Mouse (Mus musculus) liver, embryonic 16.5 days (tissue): ENCODE results near the gene Gdf7. TPM values are rescaled to one million over a fixed set of nuclear protein-coding genes. Genes with fewer than 3 reads are reported as not detected.
A peak's percentile ranks its signal among the peaks of the same experiment; 100 is the strongest.

Source experiments
- ATAC-seq: fragments of 200-750 bp; cut with Nextera tagmentation; 2 replicates; pipeline ENCODE4 v1.8.0; 2017; ENCODE audit warnings: low read depth, mild to moderate bottlenecking, moderate number of reproducible peaks, moderate library complexity
- H3K27ac ChIP-seq: fragments of 300-500 bp; sonication (generic); 2 replicates; pipeline ENCODE4 v1.5.1; 2014; ENCODE audit warnings: mild to moderate bottlenecking, low read length
- H3K27me3 ChIP-seq: fragments of 300-500 bp; sonication (generic); 2 replicates; pipeline ENCODE4 v1.6.1; 2014; ENCODE audit warnings: low read depth, low read length, mixed read lengths; ENCODE audit not compliant: control insufficient read depth, insufficient read depth
- H3K36me3 ChIP-seq: fragments of 300-500 bp; sonication (generic); 2 replicates; pipeline ENCODE4 v1.6.1; 2014; ENCODE audit warnings: mild to moderate bottlenecking; ENCODE audit not compliant: control insufficient read depth, insufficient read depth
- H3K4me1 ChIP-seq: fragments of 300-500 bp; sonication (generic); 2 replicates; pipeline ENCODE4 v1.6.1; 2014; ENCODE audit warnings: low read depth, low read length, mixed read lengths; ENCODE audit not compliant: control insufficient read depth
- H3K4me2 ChIP-seq: fragments of 300-500 bp; sonication (generic); 2 replicates; pipeline ENCODE4 v1.6.1; 2014; ENCODE audit warnings: low read depth, low read length, mixed read lengths
- H3K4me3 ChIP-seq: fragments of 300-500 bp; sonication (generic); 2 replicates; pipeline ENCODE4 v1.5.1; 2014; ENCODE audit warnings: low read depth, mild to moderate bottlenecking, low read length
- H3K9ac ChIP-seq: fragments of 300-500 bp; sonication (generic); 2 replicates; pipeline ENCODE4 v1.6.1; 2014; ENCODE audit warnings: low read depth, low read length
- H3K9me3 ChIP-seq: fragments of 300-500 bp; sonication (generic); replicated peaks from 2 replicates; pipeline ENCODE4 v1.6.1; 2016; ENCODE audit warnings: low read length; ENCODE audit not compliant: control insufficient read depth
- WGBS: fragments of 180-500 bp; shearing (Covaris S2); extraction: QIAGEN DNeasy Blood & Tissue Kit; methylation state at CpG from one replicate; pipeline ENCODE4 v1.1.7; 2014; ENCODE audit not compliant: insufficient replicate concordance; 5-methylcytosine and 5-hydroxymethylcytosine counted together
- polyA plus RNA-seq: library from polyadenylated mRNA; unstranded; fragments of >200 nt; fragmentation: Nextera tagmentation; extraction: Ambion mirVana; gene quantifications from 2 replicates; pipeline ENCODE4 v1.2.1, GENCODE M21; 2015

The Gdf7 gene
- polyA plus RNA-seq, 1 experiment from 2014 or later = not detected

DNA sequence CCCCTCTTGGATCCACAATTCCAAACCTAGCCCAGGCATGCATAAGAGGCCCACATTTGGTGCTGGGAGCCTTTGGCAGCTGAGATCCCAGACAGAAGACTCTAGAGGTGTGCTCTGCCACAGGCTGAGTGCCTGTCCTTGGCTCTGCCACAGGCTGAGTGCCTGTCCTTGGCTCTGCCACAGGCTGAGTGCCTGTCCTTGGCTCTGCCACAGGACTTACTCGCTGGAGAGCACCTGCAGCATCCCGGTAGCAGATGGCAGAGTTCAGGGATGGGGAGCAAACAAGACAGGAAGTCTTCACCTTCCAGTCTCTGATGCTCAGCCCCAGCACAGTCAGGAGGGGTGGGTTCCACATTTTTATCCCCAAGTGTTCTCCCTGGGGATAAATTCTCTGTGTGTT is 3.5 kb upstream of the Gdf7 start:
- Histone ChIP-seq H3K27me3 (peaks cover 54% of the 10 kb centered on the region), H3K4me3 (no peak overlapping the region), H3K9ac (no peak overlapping the region), H3K9me3 (no peaks in the 10 kb centered on the region), H3K27ac (no peak overlapping the region), H3K4me2 (no peak overlapping the region), H3K4me1 (no peaks in the 10 kb centered on the region), H3K36me3 (no peaks in the 10 kb centered on the region)
- WGBS = 26% methylated on average over 2 of the region's 2 CpGs
- ATAC-seq = no peak

DNA sequence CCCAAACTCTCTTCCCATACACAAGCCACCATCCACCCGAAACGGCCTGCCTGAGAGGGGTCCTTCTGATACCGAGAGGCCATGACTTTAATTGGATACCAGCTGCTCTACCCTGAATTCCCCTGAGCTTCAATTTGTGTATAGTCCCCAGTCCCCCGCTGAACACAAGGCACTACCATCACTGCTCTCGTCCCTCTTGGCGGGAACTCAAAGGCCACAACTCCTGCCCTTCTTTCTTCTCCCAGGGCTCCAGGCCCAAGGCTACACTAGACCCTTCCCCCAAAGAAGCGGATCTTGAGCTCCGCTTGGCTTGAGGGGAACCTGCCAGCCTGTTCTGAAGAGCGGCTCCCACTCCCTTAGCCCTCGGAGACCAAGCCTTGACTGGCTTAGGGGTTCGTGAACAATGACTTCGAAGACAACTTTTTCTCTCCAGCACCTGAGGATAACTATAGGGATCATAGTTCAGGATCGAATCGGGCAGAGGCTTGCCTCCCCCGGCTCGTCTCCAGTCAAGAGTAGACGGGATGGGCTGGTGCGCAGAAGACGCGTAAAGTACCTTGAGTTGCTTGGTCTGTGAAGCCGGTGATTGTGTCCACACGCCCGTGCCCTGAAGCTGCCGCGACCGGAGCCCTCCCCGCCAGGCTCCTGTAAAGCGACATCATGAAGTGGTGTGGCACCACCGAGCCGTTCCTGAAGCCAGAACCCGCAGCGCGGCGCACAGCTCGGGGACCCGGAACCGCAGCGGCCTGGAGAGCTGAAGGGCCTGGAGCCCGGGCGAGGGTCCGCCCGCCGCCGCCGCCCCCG is 541 bp downstream of the Gdf7 start:
- H3K9ac ChIP-seq = no peak overlapping the region
- no peaks in the 10 kb centered on the region for H3K9me3 ChIP-seq
- 6% methylated on average over 43 of the region's 46 CpGs for WGBS

DNA sequence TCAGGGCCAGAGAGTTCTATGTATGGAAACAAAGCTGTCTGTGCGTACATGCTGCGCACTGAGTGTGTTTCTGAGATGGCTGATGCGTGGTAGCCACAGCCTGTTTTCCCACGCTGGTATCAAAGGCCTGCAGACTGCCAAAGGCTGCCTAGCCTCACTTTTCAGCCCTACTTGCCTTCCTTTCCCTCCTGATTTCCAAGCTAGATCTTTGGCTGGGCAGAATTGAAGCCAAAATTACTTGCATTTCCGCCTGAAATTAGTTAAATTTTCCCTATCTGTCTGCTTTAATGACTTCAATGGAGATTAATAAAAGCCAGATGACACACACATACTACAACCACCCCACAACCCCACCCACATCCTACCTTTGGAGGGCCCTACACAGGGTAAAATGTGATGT is 1.2 kb downstream of the Gdf7 start:
- Histone ChIP-seq H3K27me3 (peaks cover 87% of the 10 kb centered on the region), H3K27ac (no peak overlapping the region), H3K4me2 (no peak overlapping the region), H3K4me1 (no peaks in the 10 kb centered on the region), H3K9me3 (no peaks in the 10 kb centered on the region), H3K9ac (no peak overlapping the region), H3K36me3 (no peaks in the 10 kb centered on the region), H3K4me3 (no peak overlapping the region)
- no peak for ATAC-seq
- WGBS = 31% methylated on average over 5 of the region's 5 CpGs

More for the DNA sequence above, 541 bp downstream of the Gdf7 start:
- H3K27ac ChIP-seq = no peak overlapping the region
- peak overlapping the region; percentile 36 for H3K4me3 ChIP-seq
- ATAC-seq = no peak
- peak overlapping the region; percentile 40 for H3K4me2 ChIP-seq
- no peaks in the 10 kb centered on the region for H3K4me1 ChIP-seq
- no peaks in the 10 kb centered on the region for H3K36me3 ChIP-seq
- H3K27me3 ChIP-seq = peaks cover 88% of the 10 kb centered on the region

DNA sequence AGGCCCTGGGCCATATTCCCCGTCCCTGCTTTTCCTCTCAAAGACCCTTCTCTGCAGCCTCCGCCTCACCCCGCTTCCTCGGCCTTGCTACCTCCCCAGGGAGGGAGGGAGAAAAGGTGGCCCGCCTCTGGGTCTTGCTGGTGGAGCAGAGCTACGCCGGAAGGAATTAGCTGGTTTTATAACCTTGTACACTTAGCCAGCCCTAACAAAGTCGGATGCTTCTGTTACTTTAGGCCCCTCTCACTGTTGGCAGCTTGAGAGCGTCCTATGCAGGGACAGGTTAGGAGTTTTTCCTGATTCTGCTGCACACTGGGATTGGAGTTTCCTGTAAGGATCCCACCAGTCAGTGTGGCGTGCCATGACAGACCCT is 1.7 kb downstream of the Gdf7 start:
- peaks cover 84% of the 10 kb centered on the region for H3K27me3 ChIP-seq
- 24% methylated on average over 10 of the region's 10 CpGs for WGBS

DNA sequence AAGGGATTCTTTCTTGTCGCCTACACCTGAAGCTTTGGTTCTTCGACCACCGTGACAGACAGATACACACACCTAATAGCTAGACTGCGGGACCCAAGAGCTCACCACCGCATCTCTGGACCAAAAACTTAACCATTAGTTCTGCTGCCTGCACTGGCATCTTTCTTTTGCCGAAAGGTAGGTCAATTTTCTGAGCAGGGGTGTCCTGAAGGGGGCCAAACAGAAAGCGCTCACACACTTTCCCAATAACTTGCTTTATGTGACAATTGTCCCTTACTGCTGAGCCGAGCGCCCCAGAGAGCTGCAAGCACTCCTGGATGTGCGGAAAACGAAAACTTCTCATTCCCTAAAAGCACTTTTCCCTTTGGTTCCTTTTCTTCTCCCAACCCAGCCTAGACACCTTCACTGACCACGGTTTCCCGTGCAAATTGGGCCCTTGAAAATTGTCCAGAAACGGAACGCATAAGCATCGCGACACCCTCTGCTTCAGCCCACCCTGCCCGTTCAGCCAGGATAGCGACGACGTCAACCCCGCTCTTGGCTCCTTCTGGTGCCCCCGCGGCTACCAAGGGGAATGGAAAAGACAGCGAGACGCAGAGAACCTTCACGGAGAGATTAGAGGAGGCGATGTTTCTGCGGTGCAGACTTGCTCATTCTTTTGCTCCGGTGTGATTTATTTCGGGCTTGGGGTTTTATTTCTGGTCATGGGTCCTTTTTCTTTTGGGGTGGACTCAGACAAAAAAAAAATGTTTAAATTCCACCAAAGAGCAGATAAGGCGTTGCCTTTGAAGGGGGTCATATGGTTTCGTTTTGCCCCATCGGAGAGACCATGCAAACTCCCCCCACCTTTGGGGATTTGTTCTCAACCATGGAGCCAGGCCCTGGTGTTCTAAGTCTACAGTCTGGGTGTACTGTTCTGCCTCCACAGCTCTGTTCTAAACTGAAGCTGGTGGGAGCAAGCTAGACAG is 2.3 kb downstream of the Gdf7 start:
- Histone ChIP-seq H3K9ac (no peak overlapping the region), H3K4me1 (no peaks in the 10 kb centered on the region), H3K27me3 (peaks cover 83% of the 10 kb centered on the region), H3K9me3 (no peaks in the 10 kb centered on the region), H3K36me3 (no peaks in the 10 kb centered on the region), H3K4me2 (no peak overlapping the region), H3K4me3 (no peak overlapping the region), H3K27ac (no peak overlapping the region)
- ATAC-seq = no peak
- 6% methylated on average over 34 of the region's 34 CpGs for WGBS

More for the DNA sequence above, 1.7 kb downstream of the Gdf7 start:
- Histone ChIP-seq H3K27ac (no peak overlapping the region), H3K36me3 (no peaks in the 10 kb centered on the region), H3K4me1 (no peaks in the 10 kb centered on the region), H3K4me3 (no peak overlapping the region), H3K9ac (no peak overlapping the region), H3K9me3 (no peaks in the 10 kb centered on the region), H3K4me2 (no peak overlapping the region)
- ATAC-seq = no peak

DNA sequence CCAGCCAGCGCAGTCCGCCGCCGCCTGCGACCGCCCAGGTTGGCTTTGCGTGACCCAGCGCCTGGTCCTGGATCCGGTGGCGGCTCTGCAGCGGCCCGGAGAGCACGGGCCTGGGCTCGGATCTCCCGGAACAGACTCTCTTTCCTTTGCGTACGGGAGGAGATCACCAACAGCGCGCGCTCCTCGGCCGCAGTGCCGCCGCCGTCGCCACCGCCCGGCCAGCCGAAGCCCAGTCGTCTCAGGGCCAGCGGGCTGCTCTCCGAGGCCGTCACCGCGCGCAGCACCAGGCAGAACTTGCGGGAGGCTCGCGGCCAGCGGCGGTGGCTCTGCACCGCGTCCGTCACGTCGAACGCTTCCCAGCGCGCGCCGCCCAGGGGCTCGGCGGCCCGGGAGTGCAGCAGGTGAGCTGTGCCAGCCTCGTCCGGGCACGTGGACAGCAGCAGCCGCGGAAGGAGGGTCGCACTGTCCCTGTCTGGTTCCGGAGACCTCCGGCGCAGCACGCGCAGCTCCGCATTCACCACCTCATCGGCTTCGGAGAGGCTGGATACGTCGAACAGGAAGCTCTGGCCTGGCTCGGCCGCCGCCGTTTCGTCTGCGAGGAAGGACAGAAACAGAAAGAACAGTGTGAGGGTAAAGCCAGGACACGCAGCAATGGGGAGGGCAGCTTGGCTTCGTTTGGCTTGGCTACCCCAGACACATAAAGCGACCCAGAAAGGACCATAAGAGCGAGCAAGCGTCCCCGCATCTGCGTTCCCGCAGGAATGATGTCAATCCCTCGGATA is 3.2 kb downstream of the Gdf7 start:
- Histone ChIP-seq H3K9me3 (no peaks in the 10 kb centered on the region), H3K4me3 (peak overlapping the region; percentile 42), H3K9ac (no peak overlapping the region), H3K27ac (no peak overlapping the region), H3K4me1 (no peaks in the 10 kb centered on the region), H3K4me2 (peak overlapping the region; percentile 35), H3K27me3 (peaks cover 76% of the 10 kb centered on the region), H3K36me3 (no peaks in the 10 kb centered on the region)
- 3% methylated on average over 71 of the region's 85 CpGs for WGBS
- ATAC-seq = no peak

DNA sequence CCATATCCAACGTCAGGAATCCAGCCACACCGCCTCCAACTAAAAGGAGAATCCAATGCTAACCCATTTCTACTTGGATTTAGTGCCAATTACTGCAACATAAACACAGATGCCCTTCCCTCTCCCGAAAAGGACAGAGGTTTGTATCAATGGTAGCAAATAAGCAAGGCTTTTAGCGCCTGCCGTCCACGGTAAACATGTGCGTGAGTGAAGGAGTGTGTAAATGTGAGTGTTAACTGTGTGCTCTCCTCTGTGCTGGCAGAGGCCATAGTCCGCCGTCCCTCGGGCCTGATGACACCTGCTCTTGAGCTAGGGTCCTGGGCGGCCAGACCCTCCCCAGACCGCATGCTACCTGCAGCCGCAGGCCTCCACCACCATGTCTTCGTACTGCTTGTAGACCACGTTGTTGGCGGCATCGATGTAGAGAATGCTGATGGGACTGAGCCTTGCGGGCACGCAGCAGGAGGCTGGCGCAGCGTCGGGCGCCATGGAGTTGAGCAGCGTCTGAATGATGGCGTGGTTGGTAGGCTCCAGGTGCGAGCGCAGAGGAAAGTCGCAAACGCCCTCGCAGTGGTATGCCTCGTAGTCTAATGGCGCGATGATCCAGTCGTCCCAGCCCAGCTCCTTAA is 4.1 kb downstream of the Gdf7 start:
- peak overlapping the region; percentile 35 for H3K4me2 ChIP-seq
- no peaks in the 10 kb centered on the region for H3K36me3 ChIP-seq
- H3K27me3 ChIP-seq = peaks cover 68% of the 10 kb centered on the region
- no peaks in the 10 kb centered on the region for H3K9me3 ChIP-seq
- no peak for ATAC-seq
- WGBS = 7% methylated on average over 34 of the region's 34 CpGs
- H3K4me3 ChIP-seq = peak overlapping the region; percentile 42
- no peak overlapping the region for H3K27ac ChIP-seq
- H3K9ac ChIP-seq = no peak overlapping the region
- H3K4me1 ChIP-seq = no peaks in the 10 kb centered on the region

DNA sequence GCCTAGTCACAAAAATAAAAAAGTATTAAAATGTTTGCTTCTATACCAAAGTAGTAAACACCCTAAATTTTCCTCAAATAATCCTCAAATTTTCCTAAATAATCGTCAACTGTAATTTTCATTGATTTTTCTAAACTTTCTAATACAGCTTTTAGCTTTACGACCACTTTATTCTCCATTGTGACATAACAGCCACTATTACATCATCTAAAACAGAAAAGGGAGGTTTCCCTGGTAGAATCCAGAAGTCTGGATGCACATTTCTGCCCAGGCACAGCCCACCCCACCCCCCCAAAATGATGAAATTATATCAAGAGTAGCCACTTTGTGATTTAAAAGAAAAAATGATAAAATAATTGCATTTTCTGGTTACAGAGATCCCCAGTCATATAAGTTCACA is 5.6 kb downstream of the Gdf7 start:
- Histone ChIP-seq H3K9ac (no peak overlapping the region), H3K27me3 (peaks cover 52% of the 10 kb centered on the region), H3K4me2 (no peak overlapping the region), H3K9me3 (no peaks in the 10 kb centered on the region), H3K4me3 (no peak overlapping the region), H3K4me1 (no peaks in the 10 kb centered on the region), H3K36me3 (no peaks in the 10 kb centered on the region), H3K27ac (no peak overlapping the region)
- 40% methylated on average over 2 of the region's 2 CpGs for WGBS
- no peak for ATAC-seq
